Mouse (Mus musculus): ENCODE data around the gene Pfn1. TPM values are rescaled to one million over a fixed set of nuclear protein-coding genes. Genes with fewer than 3 reads are reported as not detected.

Gene Pfn1
- total and polyA plus RNA-seq, 3 experiments: 270 to 479 (median 280) TPM

DNA sequence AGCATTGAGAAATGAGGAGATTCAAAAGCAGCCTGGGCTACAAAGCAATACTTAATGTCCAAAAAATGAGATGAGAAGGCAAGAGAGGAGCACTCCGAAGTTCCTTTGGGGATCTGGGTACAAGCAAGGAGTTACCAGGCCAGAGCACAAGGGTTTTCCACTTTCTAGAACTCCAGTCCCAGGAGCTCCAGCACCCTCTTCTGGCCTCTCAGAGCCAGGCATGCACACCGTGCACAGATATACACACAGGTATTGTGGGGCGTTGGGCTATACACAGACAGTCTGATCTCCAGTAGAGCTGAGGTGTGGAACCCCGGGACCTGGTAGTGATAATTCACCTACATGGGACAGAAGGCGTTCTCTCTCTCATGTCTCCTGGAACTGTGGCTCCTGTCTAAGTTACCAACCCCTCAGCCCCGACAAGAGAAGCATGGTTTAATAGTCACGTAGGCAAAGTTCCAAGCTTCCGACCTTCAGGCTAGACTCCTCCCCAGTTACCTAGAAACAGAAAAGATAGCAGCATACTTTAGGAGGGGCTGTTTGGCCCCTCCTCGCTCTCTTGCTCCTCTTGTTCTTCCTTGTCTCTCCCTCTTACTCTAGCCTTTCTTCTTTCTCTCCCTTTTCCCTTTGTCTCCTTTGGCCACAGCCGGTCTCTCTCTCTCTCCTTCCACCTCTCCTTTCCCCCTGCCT is 31.2 kb downstream of the Pfn1 start:
- Histone ChIP-seq H3K79me2 (replicated peaks; ENCODE audit: control insufficient read depth, insufficient read depth, low read length) (no peaks in the 10 kb centered on the region), H3K9ac (ENCODE audit: low read depth, low read length) (no peak overlapping the region), H3K36me3 (ENCODE audit: control insufficient read depth, insufficient read depth, low read length) (no peaks in the 10 kb centered on the region), H3K4me1 (ENCODE audit: control insufficient read depth, insufficient read depth, low read length) (peaks cover 4% of the 10 kb centered on the region; the same call in 1 of the 2 replicates), H3K27ac (no peak overlapping the region), H3K4me3 (no peak overlapping the region), H3K27me3 (ENCODE audit: control insufficient read depth, insufficient read depth, low read length) (no peaks in the 10 kb centered on the region)
- intact Hi-C loops (cut with DNase I): loop anchor here (5.0 kb wide), 1 partner anchor 191 kb away; the partner anchor contains the start of gene Arrb2
- no peak for DNase-seq
- no peak for TF ChIP-seq EP300 (IDR thresholded peaks at IDR 0.05; ENCODE audit: insufficient read depth, low read depth, low read length)
- TF ChIP-seq CTCF (IDR thresholded peaks at IDR 0.05): peak; percentile 36
- 67% methylated on average over 10 of the region's 10 CpGs for WGBS

DNA sequence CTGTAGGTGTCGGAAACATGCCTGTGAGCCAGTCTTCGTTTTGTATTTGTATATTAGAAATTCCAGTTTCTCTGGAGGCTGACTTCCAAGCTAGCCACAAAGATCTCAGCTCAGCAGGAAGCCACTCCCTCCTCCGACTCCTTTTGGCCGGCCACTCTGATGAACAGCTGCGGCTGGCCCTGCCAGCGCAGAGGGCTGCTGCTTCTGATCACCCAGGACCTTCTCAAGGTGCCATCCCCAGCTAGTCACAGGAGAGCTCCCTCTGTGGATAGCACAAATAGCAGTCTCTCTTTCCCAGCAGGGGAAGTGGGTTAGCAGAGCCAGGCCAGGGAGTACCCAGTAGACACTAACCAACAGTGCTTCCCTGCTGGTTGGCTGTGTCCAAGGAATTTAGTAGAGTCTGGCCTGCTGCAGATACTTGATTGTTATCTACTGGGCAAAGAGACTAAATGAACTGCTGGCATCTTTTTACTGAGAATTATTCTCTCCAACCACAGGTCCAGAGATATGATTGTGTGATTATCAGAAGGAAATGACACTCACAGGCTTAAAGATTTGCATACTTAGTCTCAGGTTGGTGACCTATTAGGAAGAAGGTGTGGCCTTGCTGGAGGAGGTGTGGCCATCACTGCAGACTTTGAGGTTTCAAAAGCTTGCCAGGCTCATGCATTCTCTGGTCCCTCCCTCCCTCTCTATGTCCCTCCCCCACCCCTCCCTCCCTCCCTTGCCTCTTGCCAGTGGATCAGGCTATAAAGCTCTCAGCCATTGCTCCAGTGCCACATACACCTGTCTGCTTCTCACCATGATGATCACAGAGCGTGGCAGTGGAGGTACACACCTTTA is 32.3 kb downstream of the Pfn1 start:
- 39% methylated on average over 7 of the region's 7 CpGs for WGBS
- DNase-seq: no peak
- no peak overlapping the region for H3K4me3 ChIP-seq

DNA sequence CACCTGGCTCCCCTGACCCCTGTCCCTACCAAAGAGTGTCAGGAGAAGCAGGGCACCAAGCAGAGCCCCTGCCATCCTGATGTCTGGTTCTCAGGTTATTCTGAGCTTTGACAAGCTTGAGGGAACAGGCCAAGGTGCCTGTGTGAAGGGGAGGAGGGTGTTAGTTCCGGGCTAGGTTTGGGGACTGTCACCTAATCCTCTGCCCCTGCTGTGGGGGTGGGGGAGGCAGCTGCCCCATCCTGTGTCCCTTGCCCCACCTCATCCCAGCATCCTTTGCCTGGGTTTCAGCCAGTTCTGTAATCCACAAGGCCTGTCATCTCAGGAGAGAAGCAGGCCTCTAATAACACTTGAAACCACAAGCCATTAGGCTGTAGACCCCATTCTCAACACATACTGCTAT is 35.3 kb downstream of the Pfn1 start, which contains the start of gene Chrne:
TSS of gene Chrne (minus strand) at position 116 of the 400 bp plus-strand sequence.
- DNase-seq: no peak
- peaks cover 7% of the 10 kb centered on the region for H3K4me1 ChIP-seq (ENCODE audit: control insufficient read depth, insufficient read depth, low read length)
- 46% methylated on average over 1 of the region's 1 CpGs for WGBS
- H3K4me3 ChIP-seq: no peak within 1 kb of the TSS
- H3K79me2 ChIP-seq (replicated peaks; ENCODE audit: control insufficient read depth, insufficient read depth, low read length): no peaks in the 10 kb centered on the region
- no peak for TF ChIP-seq EP300 (IDR thresholded peaks at IDR 0.05; ENCODE audit: insufficient read depth, low read depth, low read length)
- TF ChIP-seq CTCF (IDR thresholded peaks at IDR 0.05): no peak
- TF ChIP-seq POLR2A (IDR thresholded peaks at IDR 0.05; ENCODE audit: insufficient read depth, low read depth, low read length): no peak
- H3K9ac ChIP-seq (ENCODE audit: low read depth, low read length): no peak within 1 kb of the TSS
- H3K27ac ChIP-seq: no peak within 1 kb of the TSS
- intact Hi-C loops (cut with DNase I): no loop called here
- no peaks in the 10 kb centered on the region for H3K27me3 ChIP-seq (ENCODE audit: control insufficient read depth, insufficient read depth, low read length)
- H3K36me3 ChIP-seq (ENCODE audit: control insufficient read depth, insufficient read depth, low read length): no peaks in the 10 kb centered on the region

More for the DNA sequence above, 32.3 kb downstream of the Pfn1 start:
- Histone ChIP-seq H3K27me3 (ENCODE audit: control insufficient read depth, insufficient read depth, low read length) (no peaks in the 10 kb centered on the region), H3K9ac (ENCODE audit: low read depth, low read length) (no peak overlapping the region), H3K4me1 (ENCODE audit: control insufficient read depth, insufficient read depth, low read length) (peaks cover 4% of the 10 kb centered on the region; the same call in 1 of the 2 replicates), H3K36me3 (ENCODE audit: control insufficient read depth, insufficient read depth, low read length) (no peaks in the 10 kb centered on the region), H3K27ac (no peak overlapping the region), H3K79me2 (replicated peaks; ENCODE audit: control insufficient read depth, insufficient read depth, low read length) (no peaks in the 10 kb centered on the region)
- intact Hi-C loops (cut with DNase I): loop anchor here (5.0 kb wide), 1 partner anchor 190 kb away; the partner anchor contains the start of gene Arrb2
- TF ChIP-seq CTCF (IDR thresholded peaks at IDR 0.05) (no peak), POLR2A (IDR thresholded peaks at IDR 0.05; ENCODE audit: insufficient read depth, low read depth, low read length) (no peak), EP300 (IDR thresholded peaks at IDR 0.05; ENCODE audit: insufficient read depth, low read depth, low read length) (no peak)

DNA sequence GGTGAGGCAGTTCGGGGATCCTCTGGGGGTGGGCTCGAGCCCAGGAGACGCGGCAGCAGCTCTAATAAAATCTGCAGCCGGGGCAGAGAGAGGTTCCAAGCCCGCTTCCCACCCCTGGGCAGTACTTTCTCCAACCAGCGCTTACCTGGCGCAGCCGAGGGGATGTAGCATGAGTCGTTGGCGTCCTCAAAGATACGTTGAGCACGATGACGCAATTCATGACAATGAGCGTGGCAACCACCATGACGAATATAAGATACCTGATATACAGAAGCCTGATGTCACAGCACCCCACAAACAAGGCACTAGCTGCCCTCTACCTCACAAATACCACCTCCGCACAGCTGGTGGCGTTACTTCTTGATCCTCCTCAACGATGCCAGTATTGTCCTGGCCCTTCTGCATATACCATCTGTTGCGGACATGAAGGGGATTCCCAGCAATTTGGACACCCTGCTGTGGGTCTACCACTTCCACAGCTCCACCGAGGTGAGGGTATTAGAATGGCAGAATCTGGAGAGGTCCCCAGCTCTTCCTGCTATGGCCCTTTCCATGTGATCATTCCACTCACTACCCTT is 38.8 kb downstream of the Pfn1 start, which contains the start of gene 4930544D05Rik:
TSS of gene 4930544D05Rik (plus strand) at position 333 of the 578 bp plus-strand sequence.
- H3K36me3 ChIP-seq (ENCODE audit: control insufficient read depth, insufficient read depth, low read length): no peaks in the 10 kb centered on the region
- no peaks in the 10 kb centered on the region for H3K79me2 ChIP-seq (replicated peaks; ENCODE audit: control insufficient read depth, insufficient read depth, low read length)
- intact Hi-C loops (cut with DNase I): no loop called here
- H3K4me3 ChIP-seq: peak within 1 kb of the TSS; percentile 48
- WGBS: 21% methylated on average over 21 of the region's 21 CpGs
- no peak for DNase-seq
- H3K4me1 ChIP-seq (ENCODE audit: control insufficient read depth, insufficient read depth, low read length): peaks cover 3% of the 10 kb centered on the region
- peak within 1 kb of the TSS; percentile 49 for H3K9ac ChIP-seq (ENCODE audit: low read depth, low read length)
- TF ChIP-seq EP300 (IDR thresholded peaks at IDR 0.05; ENCODE audit: insufficient read depth, low read depth, low read length): no peak
- no peak for TF ChIP-seq POLR2A (IDR thresholded peaks at IDR 0.05; ENCODE audit: insufficient read depth, low read depth, low read length)
- no peak for TF ChIP-seq CTCF (IDR thresholded peaks at IDR 0.05)
- peak within 1 kb of the TSS; percentile 40; the same call in 1 of the 2 replicates for H3K27ac ChIP-seq
- no peaks in the 10 kb centered on the region for H3K27me3 ChIP-seq (ENCODE audit: control insufficient read depth, insufficient read depth, low read length)

DNA sequence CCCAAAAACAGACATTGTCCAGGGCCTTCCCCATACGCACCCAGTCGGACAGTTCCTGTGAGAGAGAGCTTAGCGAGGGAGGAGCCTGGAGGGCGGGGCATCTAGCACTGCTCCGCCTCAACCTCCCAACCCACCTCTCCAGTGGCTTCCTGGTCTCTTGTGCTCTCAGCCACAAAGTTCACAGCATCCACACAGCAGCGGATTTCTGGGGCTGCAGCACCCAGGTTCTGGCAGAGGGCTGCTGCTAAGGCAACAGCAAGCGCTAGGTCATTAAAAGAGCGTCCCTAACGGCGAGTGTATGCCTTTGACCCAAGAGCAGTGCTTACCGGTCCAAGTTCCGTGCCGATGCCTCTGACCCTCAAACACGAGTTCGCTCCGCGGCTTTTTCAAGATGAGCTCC is 39.4 kb downstream of the Pfn1 start:
- H3K4me3 ChIP-seq: peak overlapping the region; percentile 48
- intact Hi-C loops (cut with DNase I): no loop called here
- WGBS: 4% methylated on average over 17 of the region's 17 CpGs
- peak; percentile 79 to 83 for DNase-seq
- H3K27ac ChIP-seq: peak overlapping the region; percentile 40; the same call in 1 of the 2 replicates
- TF ChIP-seq POLR2A (IDR thresholded peaks at IDR 0.05; ENCODE audit: insufficient read depth, low read depth, low read length) (peak; percentile 73), CTCF (IDR thresholded peaks at IDR 0.05) (peak; percentile 20), EP300 (IDR thresholded peaks at IDR 0.05; ENCODE audit: insufficient read depth, low read depth, low read length) (0 out of 2 replicates have a peak, but pooled peaks have one; percentile 3)
- H3K36me3 ChIP-seq (ENCODE audit: control insufficient read depth, insufficient read depth, low read length): no peaks in the 10 kb centered on the region
- H3K27me3 ChIP-seq (ENCODE audit: control insufficient read depth, insufficient read depth, low read length): no peaks in the 10 kb centered on the region
- peak overlapping the region; percentile 49 for H3K9ac ChIP-seq (ENCODE audit: low read depth, low read length)
- H3K79me2 ChIP-seq (replicated peaks; ENCODE audit: control insufficient read depth, insufficient read depth, low read length): no peaks in the 10 kb centered on the region
- peaks cover 3% of the 10 kb centered on the region for H3K4me1 ChIP-seq (ENCODE audit: control insufficient read depth, insufficient read depth, low read length)
